Mouse (Mus musculus) heart, adult 2 months (tissue): ENCODE data around the gene Prr3.

Experiments
- CTCF ChIP-seq: fragments of 200-600 bp; IDR thresholded peaks from 2 replicates; pipeline ENCODE4 v1.8.1; 2022; ENCODE audit warnings: antibody characterized with exemption, mild to moderate bottlenecking, moderate library complexity
- EP300 ChIP-seq: fragments of 200-500 bp; IDR thresholded peaks from 2 replicates; pipeline ENCODE4 v1.6.1; 2011; ENCODE audit warnings: low read depth, low read length, control low read depth; ENCODE audit not compliant: insufficient read depth
- POLR2A ChIP-seq: fragments of 200-500 bp; IDR thresholded peaks from 2 replicates; pipeline ENCODE4 v1.6.1; 2011; ENCODE audit warnings: mild to moderate bottlenecking, low read depth, low read length, control low read depth; ENCODE audit not compliant: insufficient read depth

- TF ChIP-seq CTCF = peak; percentile 58
- TF ChIP-seq POLR2A = no peak; the same call in 1 of the 2 replicates
- no peak for TF ChIP-seq EP300
Observed at GRCm38 (mm10) chr17:35979401-35980362, at the start of gene Prr3, which contains the start of gene Gnl1.
